Mouse (Mus musculus) hindbrain, embryonic 15.5 days (tissue): ENCODE measurements around the gene Tmem266. TPM values are rescaled to one million over a fixed set of nuclear protein-coding genes. Genes with fewer than 3 reads are reported as not detected.

Experiments used
- ATAC-seq: fragments of 200-750 bp; cut with Nextera tagmentation; 2 replicates; pipeline ENCODE4 v1.8.0; 2017; ENCODE audit warnings: low read depth, moderate number of reproducible peaks, moderate TSS enrichment; ENCODE audit not compliant: low FRiP score
- H3K27ac ChIP-seq: fragments of 300-500 bp; sonication (generic); replicated peaks from 2 replicates; pipeline ENCODE4 v1.5.1; 2015; ENCODE audit warnings: mild to moderate bottlenecking, inconsistent platforms
- H3K27me3 ChIP-seq: fragments of 300-500 bp; sonication (generic); 2 replicates; pipeline ENCODE4 v1.6.1; 2015; ENCODE audit warnings: control low read depth, inconsistent platforms
- H3K36me3 ChIP-seq: fragments of 300-500 bp; sonication (generic); 2 replicates; pipeline ENCODE4 v1.6.1; 2015; ENCODE audit warnings: control low read depth, inconsistent platforms
- H3K4me1 ChIP-seq: fragments of 300-500 bp; sonication (generic); replicated peaks from 2 replicates; pipeline ENCODE4 v1.6.1; 2015; ENCODE audit warnings: control low read depth, inconsistent platforms
- H3K4me2 ChIP-seq: fragments of 300-500 bp; sonication (generic); 2 replicates; pipeline ENCODE4 v1.6.1; 2015; ENCODE audit warnings: moderate library complexity, mild to moderate bottlenecking, inconsistent platforms
- H3K4me3 ChIP-seq: fragments of 300-500 bp; sonication (generic); 2 replicates; pipeline ENCODE4 v1.5.1; 2015; ENCODE audit warnings: mild to moderate bottlenecking, inconsistent platforms
- H3K9ac ChIP-seq: fragments of 300-500 bp; sonication (generic); 2 replicates; pipeline ENCODE4 v1.6.1; 2015; ENCODE audit warnings: inconsistent platforms
- H3K9me3 ChIP-seq: fragments of 300-500 bp; sonication (generic); 2 replicates; pipeline ENCODE4 v1.6.1; 2016; ENCODE audit warnings: control low read depth, inconsistent platforms
- WGBS: fragments of 180-500 bp; shearing (Covaris S2); methylation state at CpG from one replicate; pipeline ENCODE4 v1.1.7; 2015; 5-methylcytosine and 5-hydroxymethylcytosine counted together
- polyA plus RNA-seq: library from polyadenylated mRNA; unstranded; fragments of >200 nt; fragmentation: Nextera tagmentation; extraction: Ambion mirVana; gene quantifications from 2 replicates; pipeline ENCODE4 v1.2.1, GENCODE M21; 2015

The Tmem266 gene
- polyA plus RNA-seq, result 4.5 and 5.3 TPM in 2 replicates

DNA sequence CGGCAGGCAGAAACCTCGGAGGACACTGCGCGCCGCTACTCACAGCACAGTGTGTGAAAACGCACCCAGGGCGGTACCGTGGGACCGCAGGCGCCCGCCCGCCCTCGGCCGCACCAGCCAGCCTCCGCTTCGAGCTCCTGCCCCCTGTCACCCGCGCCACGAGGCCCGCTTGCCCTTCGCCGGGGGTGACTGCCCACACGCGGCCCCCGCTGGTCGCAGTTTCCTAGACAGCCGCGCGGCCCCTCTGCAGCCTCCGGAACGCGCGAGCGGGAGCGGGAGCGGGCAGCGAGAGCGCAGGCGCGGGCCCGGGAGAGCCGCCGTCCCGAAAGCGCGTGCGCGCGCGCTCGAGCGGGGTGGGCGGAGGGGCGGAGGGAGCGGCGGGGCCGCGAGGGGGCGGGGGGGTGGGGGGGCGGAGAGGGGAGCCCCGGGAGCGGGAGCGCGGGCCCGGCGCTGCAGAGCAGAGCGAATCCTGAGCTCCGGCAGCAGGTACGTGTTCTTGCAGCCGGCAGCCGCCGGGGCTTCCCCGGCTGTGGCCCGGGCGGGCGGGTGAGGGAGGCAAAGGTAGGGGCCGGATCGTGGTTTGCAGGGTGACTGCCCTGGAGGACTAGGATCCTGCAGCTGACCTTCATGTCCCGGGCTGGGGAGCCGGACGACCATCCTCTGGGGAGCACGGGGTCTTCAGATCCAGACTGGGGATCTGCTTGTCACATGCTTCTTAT lies at the start of gene Tmem266, which contains the start of gene Nrg4:
Tmem266 (plus strand) TSS at position 399 of the 719 bp plus-strand sequence.
Nrg4 (minus strand) TSS at position 330 of the 719 bp plus-strand sequence.
- WGBS, result under 1% methylated on average over 80 of the region's 82 CpGs

DNA sequence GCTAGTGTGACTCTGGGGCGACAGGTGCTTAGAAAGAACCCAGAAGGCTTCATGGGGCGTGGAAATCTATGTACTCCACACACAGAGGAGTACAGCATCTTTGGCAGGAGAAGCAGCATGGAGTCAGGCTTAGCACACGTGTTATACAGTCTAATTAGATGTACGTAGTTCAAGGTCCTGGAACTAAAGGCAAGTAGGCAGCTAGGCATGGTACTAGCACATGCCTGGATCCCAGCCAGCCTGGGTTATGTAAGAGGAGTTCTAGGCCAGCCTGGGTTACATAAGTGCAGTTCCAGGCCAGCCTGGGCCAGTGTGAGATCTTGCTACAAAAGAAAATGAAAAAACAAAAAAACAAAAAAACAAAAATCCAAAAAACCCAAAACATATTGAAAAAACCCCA lies 49.2 kb upstream of the Tmem266 start:
- no peak overlapping the region for H3K9ac ChIP-seq
- no peak overlapping the region for H3K27ac ChIP-seq
- no peak overlapping the region for H3K4me2 ChIP-seq
- H3K4me3 ChIP-seq, result no peak overlapping the region
- H3K9me3 ChIP-seq, result no peaks in the 10 kb centered on the region
- WGBS, result 80% methylated on average over 4 of the region's 4 CpGs
- no peak for ATAC-seq
- H3K27me3 ChIP-seq, result no peaks in the 10 kb centered on the region
- H3K4me1 ChIP-seq, result no peaks in the 10 kb centered on the region
- no peaks in the 10 kb centered on the region for H3K36me3 ChIP-seq

More for the DNA sequence above, at the start of gene Tmem266, which contains the start of gene Nrg4:
- Histone ChIP-seq H3K9me3 (no peaks in the 10 kb centered on the region), H3K27ac (peak within 1 kb of the TSS; percentile 90), H3K36me3 (no peaks in the 10 kb centered on the region), H3K4me3 (peak within 1 kb of the TSS; percentile 87), H3K27me3 (0 out of 2 replicates have a peak, but pooled peaks cover 2% of the 10 kb centered on the region), H3K9ac (peak within 1 kb of the TSS; percentile 85), H3K4me2 (peak within 1 kb of the TSS; percentile 84), H3K4me1 (peaks cover 25% of the 10 kb centered on the region)
- peak; percentile 93 for ATAC-seq

DNA sequence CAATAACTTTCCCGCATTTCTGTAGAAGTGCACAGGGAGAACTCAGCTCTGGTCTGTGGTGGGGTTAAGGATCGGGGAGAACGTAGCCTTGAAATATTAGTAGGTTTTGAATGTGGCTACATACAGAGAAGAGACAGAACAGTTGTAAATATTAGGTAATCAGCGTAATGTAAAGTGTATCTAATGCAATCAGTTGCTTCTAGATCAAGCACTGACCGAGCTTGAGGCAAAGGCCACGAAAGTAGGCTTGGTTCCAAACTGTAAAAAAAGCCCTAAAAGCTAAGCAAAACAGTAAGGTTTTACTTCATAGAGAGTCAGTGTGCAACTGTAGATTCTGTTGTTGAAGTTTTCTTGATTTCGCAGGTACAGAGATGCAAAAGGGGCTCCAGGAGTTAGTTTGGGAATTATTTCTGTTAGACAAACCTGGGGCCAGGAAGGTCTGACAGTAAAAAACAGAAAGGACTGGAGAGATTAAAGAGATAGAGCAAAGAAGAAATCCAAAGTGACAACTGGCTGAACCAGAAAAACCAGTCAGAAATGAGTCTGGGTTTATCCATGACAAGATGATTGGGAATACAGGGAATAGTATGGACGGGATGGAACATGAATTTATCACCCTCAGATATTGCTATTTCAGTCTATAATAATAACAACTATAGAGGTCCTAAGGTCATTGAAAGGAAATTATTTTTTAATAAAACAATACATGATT lies 47.4 kb upstream of the Tmem266 start:
- H3K27me3 ChIP-seq, result 0 out of 2 replicates have a peak, but pooled peaks cover 2% of the 10 kb centered on the region
- no peak for ATAC-seq
- 90% methylated on average over 8 of the region's 8 CpGs for WGBS

DNA sequence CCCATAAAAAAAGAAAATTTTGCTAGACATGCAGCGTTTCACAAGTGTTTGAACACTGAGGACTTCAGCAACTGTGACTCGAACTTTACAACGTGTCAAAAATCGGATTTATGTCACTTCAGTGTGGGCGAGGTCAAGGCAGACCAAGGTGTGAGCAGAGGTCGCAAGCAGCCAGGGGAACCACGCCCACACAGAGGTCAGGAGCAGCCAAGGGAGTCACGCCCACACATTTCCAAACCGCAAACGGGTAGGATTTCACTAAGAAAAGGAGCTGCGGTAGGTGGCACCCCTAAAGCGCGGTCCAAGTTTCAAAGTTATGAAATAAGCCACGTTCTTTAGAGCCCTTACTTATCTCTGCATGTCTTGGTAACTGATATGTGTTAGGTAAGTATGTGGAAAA lies 43.2 kb upstream of the Tmem266 start:
- no peak for ATAC-seq
- no peak overlapping the region for H3K27ac ChIP-seq
- 11% methylated on average over 14 of the region's 14 CpGs for WGBS
- H3K4me2 ChIP-seq, result no peak overlapping the region
- no peak overlapping the region for H3K4me3 ChIP-seq
- H3K36me3 ChIP-seq, result no peaks in the 10 kb centered on the region
- H3K9ac ChIP-seq, result no peak overlapping the region
- H3K4me1 ChIP-seq, result no peaks in the 10 kb centered on the region
- no peaks in the 10 kb centered on the region for H3K9me3 ChIP-seq
- 0 out of 2 replicates have a peak, but pooled peaks cover 2% of the 10 kb centered on the region for H3K27me3 ChIP-seq

More for the DNA sequence above, 47.4 kb upstream of the Tmem266 start:
- Histone ChIP-seq H3K4me2 (no peak overlapping the region), H3K4me1 (no peaks in the 10 kb centered on the region), H3K9me3 (no peaks in the 10 kb centered on the region), H3K36me3 (no peaks in the 10 kb centered on the region), H3K27ac (no peak overlapping the region), H3K9ac (no peak overlapping the region), H3K4me3 (no peak overlapping the region)

DNA sequence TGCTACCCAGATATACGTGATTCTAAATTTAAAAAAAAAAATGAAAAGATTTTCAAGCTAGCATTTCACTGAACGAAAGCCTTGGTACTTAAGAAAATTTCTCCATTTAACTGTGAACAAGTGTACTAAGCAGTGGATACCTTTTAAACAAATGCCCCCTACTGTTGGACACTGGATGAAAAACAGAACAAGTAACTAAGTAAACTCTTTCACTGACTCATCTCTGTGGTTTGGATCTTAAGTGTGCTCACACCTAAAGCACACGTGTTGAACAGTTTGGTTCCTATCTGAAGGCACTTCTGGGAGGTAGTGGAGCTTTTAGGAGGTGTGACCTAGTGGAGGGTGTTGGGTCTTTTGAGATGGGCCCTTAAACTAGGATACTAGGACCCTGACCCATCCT lies 41.5 kb upstream of the Tmem266 start:
- 0 out of 2 replicates have a peak, but pooled peaks cover 2% of the 10 kb centered on the region for H3K27me3 ChIP-seq
- no peak overlapping the region for H3K4me2 ChIP-seq
- no peak overlapping the region for H3K4me3 ChIP-seq
- no peaks in the 10 kb centered on the region for H3K4me1 ChIP-seq
- H3K27ac ChIP-seq, result no peak overlapping the region
- ATAC-seq, result no peak
- H3K9ac ChIP-seq, result no peak overlapping the region
- WGBS, result 88% methylated on average over 3 of the region's 3 CpGs
- H3K9me3 ChIP-seq, result no peaks in the 10 kb centered on the region
- H3K36me3 ChIP-seq, result no peaks in the 10 kb centered on the region

DNA sequence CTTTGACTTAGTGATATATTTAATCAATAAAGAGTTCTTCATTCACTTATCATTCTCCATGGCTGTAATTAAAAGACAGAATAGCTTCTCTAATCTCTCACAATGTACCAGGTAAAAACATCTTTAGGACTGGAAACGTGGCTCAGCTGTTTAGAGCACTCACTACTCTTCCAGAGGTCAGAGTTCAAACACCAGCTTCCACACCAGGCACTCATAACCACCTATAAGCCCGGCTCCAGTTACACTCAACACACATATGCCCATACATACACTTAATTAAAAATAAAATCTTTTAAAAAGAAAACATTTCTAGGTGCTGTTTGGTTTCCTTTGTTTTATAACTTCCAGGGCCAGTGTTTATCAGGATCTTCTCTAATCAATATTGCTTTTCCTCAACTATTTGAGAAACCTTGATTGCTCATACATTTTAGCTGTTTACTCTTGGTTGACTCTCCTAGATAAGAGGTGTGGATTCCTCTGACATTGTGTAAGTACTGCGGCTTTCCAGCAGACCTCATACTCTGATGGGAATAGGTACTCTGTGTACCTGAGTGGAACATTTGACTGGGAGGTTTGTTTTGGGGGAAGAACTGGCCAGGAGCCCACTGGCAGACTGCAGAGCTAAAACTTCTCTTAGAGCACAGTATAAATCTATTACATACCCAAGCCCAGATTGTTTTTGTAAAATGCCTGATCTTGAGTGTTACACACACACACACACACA lies 37.1 kb upstream of the Tmem266 start:
- no peak for ATAC-seq
- Histone ChIP-seq H3K36me3 (no peaks in the 10 kb centered on the region), H3K4me3 (no peak overlapping the region), H3K9ac (no peak overlapping the region), H3K4me2 (no peak overlapping the region), H3K4me1 (no peaks in the 10 kb centered on the region), H3K27ac (no peak overlapping the region), H3K27me3 (no peaks in the 10 kb centered on the region), H3K9me3 (no peaks in the 10 kb centered on the region)
- 74% methylated on average over 3 of the region's 3 CpGs for WGBS

DNA sequence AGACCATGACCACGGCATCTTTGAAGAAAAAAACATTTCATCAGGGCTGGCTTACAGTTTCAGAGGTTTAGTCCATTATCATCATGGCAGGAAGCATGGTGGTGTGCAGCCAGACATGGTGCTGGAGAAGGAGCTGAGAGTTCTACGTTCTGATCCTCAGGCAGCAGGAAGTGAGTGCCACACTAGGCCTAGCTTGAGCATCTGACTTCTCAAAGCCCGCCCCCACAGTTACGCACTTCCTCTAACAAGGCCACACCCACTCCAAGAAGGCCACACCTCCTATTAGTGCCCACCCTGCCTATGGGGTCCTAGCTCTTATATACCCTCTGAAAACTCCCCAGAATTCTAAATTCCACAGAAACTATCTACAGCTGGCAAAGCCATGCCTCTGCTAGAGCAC lies 34.7 kb upstream of the Tmem266 start:
- no peaks in the 10 kb centered on the region for H3K36me3 ChIP-seq
- no peak overlapping the region for H3K27ac ChIP-seq
- H3K4me2 ChIP-seq, result no peak overlapping the region
- ATAC-seq, result no peak
- H3K4me1 ChIP-seq, result no peaks in the 10 kb centered on the region
- 93% methylated on average over 4 of the region's 4 CpGs for WGBS
- no peak overlapping the region for H3K9ac ChIP-seq
- no peaks in the 10 kb centered on the region for H3K9me3 ChIP-seq
- no peak overlapping the region for H3K4me3 ChIP-seq
- no peaks in the 10 kb centered on the region for H3K27me3 ChIP-seq

DNA sequence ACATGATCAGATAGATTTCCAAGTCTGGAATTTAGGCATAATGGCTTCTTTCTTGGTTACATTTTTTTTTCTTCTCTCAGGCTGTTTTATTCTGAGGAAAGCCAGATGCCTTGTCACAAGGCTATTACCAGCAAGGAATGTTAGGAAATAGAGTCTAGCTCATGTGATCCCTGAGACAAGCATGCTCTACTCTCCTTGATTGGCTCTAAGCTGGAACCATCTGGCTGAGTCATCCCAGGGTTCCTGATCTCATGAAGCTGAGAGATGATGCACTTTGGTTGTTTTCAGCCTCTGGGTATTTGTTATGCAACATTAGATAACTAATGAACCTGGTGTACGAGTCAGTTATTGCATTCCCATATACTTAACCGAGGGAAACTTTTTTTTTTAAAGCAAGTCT lies 30.5 kb upstream of the Tmem266 start:
- WGBS, result 64% methylated on average over 2 of the region's 2 CpGs
- Histone ChIP-seq H3K27ac (no peak overlapping the region), H3K4me1 (no peaks in the 10 kb centered on the region), H3K9ac (no peak overlapping the region), H3K9me3 (no peaks in the 10 kb centered on the region), H3K4me3 (no peak overlapping the region), H3K27me3 (no peaks in the 10 kb centered on the region), H3K4me2 (no peak overlapping the region), H3K36me3 (no peaks in the 10 kb centered on the region)
- ATAC-seq, result no peak

DNA sequence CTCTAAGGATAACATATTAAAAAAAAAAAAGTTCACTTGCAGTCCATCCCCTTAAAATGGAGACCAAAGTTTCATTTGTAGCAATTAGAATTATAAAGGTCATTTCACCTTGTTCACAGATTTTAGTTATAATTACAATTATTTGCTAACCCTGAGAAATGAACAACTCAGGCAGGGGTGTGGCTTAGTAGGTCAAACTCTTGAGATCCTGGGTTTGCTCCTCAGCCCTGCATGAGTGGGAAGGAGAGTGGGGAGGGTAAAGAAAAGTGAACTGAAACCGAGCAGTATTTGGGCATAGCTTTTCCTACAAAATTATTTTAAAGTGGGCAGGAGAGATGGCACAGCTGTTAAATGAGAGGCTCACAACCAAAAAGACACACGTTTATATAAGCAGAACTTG lies 19.6 kb upstream of the Tmem266 start:
- no peaks in the 10 kb centered on the region for H3K36me3 ChIP-seq
- 75% methylated on average over 2 of the region's 2 CpGs for WGBS
- H3K27ac ChIP-seq, result no peak overlapping the region
- H3K9me3 ChIP-seq, result no peaks in the 10 kb centered on the region
- H3K4me1 ChIP-seq, result no peaks in the 10 kb centered on the region
- H3K4me2 ChIP-seq, result no peak overlapping the region
- no peak overlapping the region for H3K4me3 ChIP-seq
- no peak overlapping the region for H3K9ac ChIP-seq
- ATAC-seq, result no peak
- H3K27me3 ChIP-seq, result no peaks in the 10 kb centered on the region

DNA sequence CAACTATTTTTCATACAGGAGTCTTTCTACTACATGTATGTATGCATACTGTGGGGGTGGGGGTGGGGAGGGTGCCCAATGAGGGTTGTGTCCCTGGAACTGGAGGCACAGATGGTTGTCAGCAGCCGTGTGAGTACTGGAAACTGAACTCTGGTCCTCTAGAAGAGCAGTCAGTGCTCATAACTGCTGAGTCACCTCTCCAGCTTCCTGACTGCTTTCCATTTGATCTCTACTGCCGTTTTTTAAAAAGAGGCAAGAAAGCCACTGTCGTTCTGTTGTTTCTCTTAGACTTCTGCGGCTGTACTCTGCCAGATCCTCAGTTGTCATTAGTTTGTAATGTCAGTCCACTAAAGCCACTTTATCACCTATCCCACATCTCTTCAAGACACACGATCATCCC lies 19.2 kb upstream of the Tmem266 start:
- 84% methylated on average over 5 of the region's 5 CpGs for WGBS
- Histone ChIP-seq H3K9ac (no peak overlapping the region), H3K36me3 (no peaks in the 10 kb centered on the region), H3K4me3 (no peak overlapping the region), H3K9me3 (no peaks in the 10 kb centered on the region), H3K4me2 (no peak overlapping the region), H3K27ac (no peak overlapping the region), H3K4me1 (no peaks in the 10 kb centered on the region), H3K27me3 (no peaks in the 10 kb centered on the region)
- ATAC-seq, result no peak

DNA sequence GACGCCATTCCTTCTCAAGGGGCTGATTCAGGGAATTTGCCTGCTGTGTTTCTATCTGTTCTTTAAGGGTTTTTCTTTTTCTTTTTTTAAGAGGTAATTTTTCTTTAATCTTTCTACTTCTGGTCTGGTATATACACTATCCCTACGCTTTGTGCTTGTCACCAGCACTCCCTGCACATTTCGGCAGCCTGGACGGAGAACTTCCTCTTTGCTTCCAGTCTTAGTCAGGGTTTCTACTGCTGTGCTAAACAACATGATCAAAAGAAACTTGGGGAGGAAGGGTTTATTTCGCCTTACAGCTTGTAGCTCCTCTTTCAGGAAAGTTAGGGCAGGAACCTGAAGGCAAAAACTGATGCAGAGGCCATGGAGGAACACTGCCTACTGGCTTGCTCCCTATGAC lies 18.3 kb upstream of the Tmem266 start:
- 83% methylated on average over 5 of the region's 5 CpGs for WGBS
- Histone ChIP-seq H3K4me3 (no peak overlapping the region), H3K4me2 (no peak overlapping the region), H3K27me3 (no peaks in the 10 kb centered on the region), H3K36me3 (no peaks in the 10 kb centered on the region), H3K4me1 (no peaks in the 10 kb centered on the region), H3K27ac (no peak overlapping the region), H3K9ac (no peak overlapping the region), H3K9me3 (no peaks in the 10 kb centered on the region)
- ATAC-seq, result no peak

DNA sequence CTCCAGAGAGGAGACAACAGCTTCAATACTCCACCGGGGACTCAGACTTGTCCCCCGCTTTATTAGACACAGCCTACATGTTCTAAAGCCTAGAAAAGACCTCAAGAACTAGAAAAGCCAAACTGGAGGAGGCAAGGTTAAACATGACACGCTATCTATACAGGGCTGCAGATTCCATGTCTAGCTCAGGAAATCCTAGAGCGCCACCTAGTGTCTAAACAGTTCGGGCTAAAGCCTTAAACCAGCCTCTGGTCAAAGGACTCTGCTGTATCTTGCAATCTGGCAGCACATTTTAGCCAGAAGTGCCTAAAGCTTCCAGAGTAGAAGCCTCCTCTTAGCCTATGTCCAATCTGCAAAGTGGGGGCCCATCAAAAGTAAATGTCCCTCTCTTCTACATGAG lies 15.2 kb upstream of the Tmem266 start:
- Histone ChIP-seq H3K27me3 (no peaks in the 10 kb centered on the region), H3K9ac (no peak overlapping the region), H3K4me2 (no peak overlapping the region), H3K4me3 (no peak overlapping the region), H3K27ac (no peak overlapping the region), H3K4me1 (no peaks in the 10 kb centered on the region), H3K36me3 (no peaks in the 10 kb centered on the region), H3K9me3 (no peaks in the 10 kb centered on the region)
- ATAC-seq, result peak; percentile 87
- WGBS, result 11% methylated on average over 5 of the region's 5 CpGs
